Mouse (Mus musculus) G1E (cell line): ENCODE measurements around the gene Abca17. TPM values are rescaled to one million over a fixed set of nuclear protein-coding genes. Genes with fewer than 3 reads are reported as not detected.
A peak's percentile ranks its signal among the peaks of the same experiment; 100 is the strongest.

Experiments
- ATAC-seq: 2 replicates; pipeline ENCODE4 v1.8.0; 2016; ENCODE audit warnings: mild to moderate bottlenecking; ENCODE audit not compliant: insufficient number of reproducible peaks, poor library complexity, low FRiP score, severe bottlenecking; ENCODE audit errors: extremely low read depth
- DNase-seq: peaks from one replicate; pipeline ENCODE4 v3.0.0; 2012; ENCODE audit warnings: low spot score
- H3K27me3 ChIP-seq: 2 replicates; pipeline ENCODE4 v1.6.1; 2012; ENCODE audit warnings: mild to moderate bottlenecking, low read length, inconsistent platforms; ENCODE audit not compliant: insufficient read depth
- H3K36me3 ChIP-seq: replicated peaks from 2 replicates; pipeline ENCODE3; 2012; ENCODE audit warnings: mild to moderate bottlenecking, inconsistent platforms
- H3K4me1 ChIP-seq: 2 replicates; pipeline ENCODE4 v1.6.1; 2012; ENCODE audit warnings: low read depth, low read length, inconsistent platforms, mixed read lengths; ENCODE audit not compliant: insufficient read depth
- H3K4me3 ChIP-seq: 2 replicates; pipeline ENCODE4 v1.5.1; 2012; ENCODE audit warnings: low read depth, mild to moderate bottlenecking, inconsistent platforms, low read length, moderate library complexity, mixed read lengths
- H3K9me3 ChIP-seq: replicated peaks from 2 replicates; pipeline ENCODE4 v1.6.1; 2012; ENCODE audit warnings: inconsistent platforms
- CTCF ChIP-seq: IDR thresholded peaks from 2 replicates; pipeline ENCODE4 v1.5.1; 2012; ENCODE audit warnings: low read depth, low read length, inconsistent platforms, mixed read lengths
- GATA1 ChIP-seq: IDR thresholded peaks from 2 replicates; pipeline ENCODE4 v1.6.1; 2012; ENCODE audit warnings: borderline replicate concordance, low read length, inconsistent platforms, mixed read lengths
- GATA2 ChIP-seq: IDR thresholded peaks from 2 replicates; pipeline ENCODE4 v1.6.1; 2012; ENCODE audit warnings: low read depth, low read length, inconsistent platforms, borderline replicate concordance
- POLR2AphosphoS5 ChIP-seq: IDR thresholded peaks from 2 replicates; pipeline ENCODE4 v1.6.1; 2012; ENCODE audit warnings: low read depth, low read length, inconsistent platforms; ENCODE audit not compliant: insufficient replicate concordance
- TAL1 ChIP-seq: conservative IDR thresholded peaks from 2 replicates; pipeline ENCODE4 v1.6.1; 2012; ENCODE audit warnings: low read depth, low read length, inconsistent platforms, mixed read lengths
- polyA plus RNA-seq: library from polyadenylated mRNA; stranded (reverse); fragments of >175 nt; gene quantifications from 2 replicates; pipeline ENCODE4 v1.2.3, GENCODE M21; 2012
- total RNA-seq, 2 experiments: library from RNA; stranded (forward) in 1 of 2; stranded (reverse) in 1 of 2; fragments of 200-1000 nt in 1 of 2; fragments of >200 nt in 1 of 2; fragmentation: Nextera tagmentation in 1 of 2; gene quantifications; 2 replicates each; pipeline ENCODE4 v1.2.3; 2014 to 2017

Gene Abca17
- total RNA-seq (2014; fragmentation: Nextera tagmentation) (not detected in 2 replicates), total RNA-seq (2017) (under 0.01 and 0.12 TPM in 2 replicates), polyA plus RNA-seq (not detected in 2 replicates)

DNA sequence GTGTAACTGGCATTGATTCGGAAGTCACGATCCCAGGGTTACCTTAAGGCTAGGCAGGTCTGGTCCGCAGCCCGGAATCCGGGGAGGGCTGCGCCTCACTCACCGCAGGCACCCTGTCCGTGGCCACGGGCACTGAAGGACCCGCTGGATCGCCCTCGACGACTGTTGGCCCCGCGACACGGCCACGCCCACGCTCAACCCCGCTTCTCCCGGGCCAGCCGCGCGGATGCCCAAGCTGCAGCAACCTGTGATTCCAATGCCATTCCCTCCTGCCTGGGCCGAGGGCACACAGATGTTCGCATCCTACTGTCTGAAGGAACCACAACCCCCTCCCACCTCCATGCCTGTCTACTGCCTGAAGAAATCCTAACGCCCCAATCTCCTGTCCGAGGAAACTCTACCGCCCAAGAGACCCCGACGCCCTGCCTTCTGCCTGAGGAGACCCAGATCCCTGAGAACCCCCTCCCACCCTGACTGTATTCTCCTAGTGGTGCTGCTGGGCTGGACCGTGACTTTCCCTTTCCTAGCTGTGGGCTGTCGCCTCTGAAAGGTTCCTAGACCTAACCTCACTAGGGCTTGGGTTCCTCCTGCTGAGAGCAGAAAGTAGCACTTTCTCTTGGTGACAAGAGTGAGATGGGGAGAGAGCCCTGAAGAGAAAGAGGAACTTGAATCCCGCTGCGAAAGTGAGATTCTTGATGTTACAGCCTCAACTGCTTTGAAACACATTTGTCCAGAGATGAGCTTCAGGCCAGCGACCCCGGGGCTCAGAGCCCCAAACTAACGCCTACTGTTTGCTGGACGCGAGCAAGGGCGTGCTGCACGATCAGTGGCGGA lies at the start of gene Abca17:
Gene Abca17, minus strand, starts transcription at position 143 of the 834 bp plus-strand sequence.
- H3K4me1 ChIP-seq, result peaks cover 54% of the 10 kb centered on the region
- H3K27me3 ChIP-seq, result peaks cover 9% of the 10 kb centered on the region
- DNase-seq (peak; percentile 25), ATAC-seq (no peak)
- peak within 1 kb of the TSS; percentile 84 for H3K4me3 ChIP-seq
- H3K36me3 ChIP-seq, result peaks cover 13% of the 10 kb centered on the region
- H3K9me3 ChIP-seq, result no peaks in the 10 kb centered on the region
- TF ChIP-seq POLR2AphosphoS5 (no peak), GATA2 (no peak), CTCF (no peak), GATA1 (no peak), TAL1 (no peak)

GRCm38 (mm10) chr17:24394456-24394855 lies 43.6 kb upstream of the Abca17 start:
- no peaks in the 10 kb centered on the region for H3K9me3 ChIP-seq
- TF ChIP-seq GATA1 (no peak), TAL1 (no peak), GATA2 (no peak), CTCF (no peak), POLR2AphosphoS5 (no peak)
- H3K4me3 ChIP-seq, result no peak overlapping the region
- no peaks in the 10 kb centered on the region for H3K27me3 ChIP-seq
- DNase-seq (no peak), ATAC-seq (no peak)
- peaks cover 5% of the 10 kb centered on the region; the same call in 1 of the 2 replicates for H3K4me1 ChIP-seq
- H3K36me3 ChIP-seq, result peaks cover 90% of the 10 kb centered on the region

DNA sequence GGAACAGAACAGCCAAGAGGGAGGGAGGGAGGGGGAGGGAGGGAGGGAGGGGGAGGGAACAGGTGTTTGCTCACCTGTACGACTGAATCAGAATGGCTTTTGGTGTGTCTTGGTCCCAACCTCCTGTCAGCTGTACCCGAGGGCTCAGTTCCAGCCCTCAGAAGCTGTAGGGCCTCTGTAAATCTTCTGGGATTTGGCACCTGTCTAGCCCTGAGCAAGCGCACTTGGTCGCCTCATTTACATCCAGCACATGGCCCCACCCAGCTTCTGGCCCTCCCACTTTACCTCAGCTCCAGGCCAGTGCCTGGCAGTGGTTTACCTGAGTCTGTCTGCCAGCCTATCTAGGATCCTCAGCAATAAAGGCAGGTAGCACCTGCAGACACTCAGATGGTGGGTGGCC lies 42.7 kb upstream of the Abca17 start:
- Histone ChIP-seq H3K27me3 (no peaks in the 10 kb centered on the region), H3K4me3 (no peak overlapping the region), H3K9me3 (no peaks in the 10 kb centered on the region), H3K4me1 (peaks cover 5% of the 10 kb centered on the region; the same call in 1 of the 2 replicates), H3K36me3 (peaks cover 90% of the 10 kb centered on the region)
- TF ChIP-seq TAL1 (no peak), GATA2 (no peak), POLR2AphosphoS5 (no peak), GATA1 (no peak), CTCF (no peak)
- DNase-seq (no peak), ATAC-seq (no peak)

- no peak for TF ChIP-seq CTCF
- no peak for TF ChIP-seq GATA2
- TF ChIP-seq GATA1, result no peak
- TF ChIP-seq POLR2AphosphoS5, result no peak
- TF ChIP-seq TAL1, result no peak
- Histone ChIP-seq H3K27me3 (no peaks in the 10 kb centered on the region), H3K36me3 (peaks cover 88% of the 10 kb centered on the region), H3K4me3 (no peak overlapping the region), H3K4me1 (no peaks in the 10 kb centered on the region), H3K9me3 (no peaks in the 10 kb centered on the region; the same call in 1 of the 2 replicates)
- ATAC-seq (no peak), DNase-seq (no peak)
These were observed 40.3 kb upstream of the Abca17 start for GRCm38 (mm10) chr17:24391149-24391548.

DNA sequence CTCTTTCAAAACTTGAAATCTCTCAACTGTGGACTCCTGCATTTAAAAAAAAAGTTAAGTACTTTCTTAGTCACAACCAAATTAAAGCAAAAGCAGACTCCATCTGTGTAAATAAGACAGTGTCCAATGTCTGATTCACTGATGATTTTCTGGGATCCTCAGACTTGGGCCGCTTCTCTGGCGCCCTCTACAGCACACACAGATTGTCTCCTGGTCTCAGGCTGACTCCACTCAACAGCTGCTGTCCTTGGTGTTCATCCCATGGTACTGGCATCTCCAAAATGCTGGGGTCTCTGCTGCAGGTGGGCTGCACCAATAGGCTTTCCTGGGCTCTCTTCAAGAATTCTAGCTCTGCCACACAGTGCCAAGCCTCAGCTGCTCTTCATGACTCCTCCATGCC lies 39.0 kb upstream of the Abca17 start:
- ATAC-seq, result no peak
- H3K4me3 ChIP-seq, result no peak overlapping the region
- DNase-seq, result no peak
- H3K4me1 ChIP-seq, result no peaks in the 10 kb centered on the region
- no peaks in the 10 kb centered on the region; the same call in 1 of the 2 replicates for H3K9me3 ChIP-seq
- H3K27me3 ChIP-seq, result no peaks in the 10 kb centered on the region
- peaks cover 91% of the 10 kb centered on the region for H3K36me3 ChIP-seq
- no peak for TF ChIP-seq TAL1
- no peak for TF ChIP-seq GATA2
- no peak for TF ChIP-seq GATA1
- TF ChIP-seq CTCF, result no peak
- no peak for TF ChIP-seq POLR2AphosphoS5

DNA sequence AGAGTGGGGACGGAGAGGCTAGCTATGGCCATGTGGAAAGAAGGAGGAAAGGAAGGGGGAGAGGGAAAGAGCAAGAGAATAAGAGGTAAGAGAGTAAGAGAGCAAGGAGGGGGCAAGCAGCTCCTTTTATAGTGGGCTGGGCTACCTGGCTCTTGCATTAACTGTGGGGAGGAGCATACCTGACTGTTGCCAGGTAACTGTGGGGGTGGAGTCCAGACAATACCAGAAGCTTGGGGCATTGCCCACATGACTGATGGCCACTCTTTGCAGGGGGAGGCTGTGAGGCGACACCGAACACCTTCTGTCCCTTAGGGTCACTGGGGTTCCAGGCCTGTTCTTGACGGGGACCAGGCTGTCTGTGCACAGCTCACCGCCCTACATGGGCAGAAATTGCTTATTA lies 37.8 kb upstream of the Abca17 start:
- Histone ChIP-seq H3K36me3 (peaks cover 95% of the 10 kb centered on the region), H3K9me3 (no peaks in the 10 kb centered on the region; the same call in 1 of the 2 replicates), H3K4me1 (no peaks in the 10 kb centered on the region), H3K27me3 (no peaks in the 10 kb centered on the region), H3K4me3 (no peak overlapping the region)
- ATAC-seq (no peak), DNase-seq (no peak)
- TF ChIP-seq GATA1, result no peak
- no peak for TF ChIP-seq POLR2AphosphoS5
- TF ChIP-seq TAL1, result no peak
- no peak for TF ChIP-seq GATA2
- no peak for TF ChIP-seq CTCF

DNA sequence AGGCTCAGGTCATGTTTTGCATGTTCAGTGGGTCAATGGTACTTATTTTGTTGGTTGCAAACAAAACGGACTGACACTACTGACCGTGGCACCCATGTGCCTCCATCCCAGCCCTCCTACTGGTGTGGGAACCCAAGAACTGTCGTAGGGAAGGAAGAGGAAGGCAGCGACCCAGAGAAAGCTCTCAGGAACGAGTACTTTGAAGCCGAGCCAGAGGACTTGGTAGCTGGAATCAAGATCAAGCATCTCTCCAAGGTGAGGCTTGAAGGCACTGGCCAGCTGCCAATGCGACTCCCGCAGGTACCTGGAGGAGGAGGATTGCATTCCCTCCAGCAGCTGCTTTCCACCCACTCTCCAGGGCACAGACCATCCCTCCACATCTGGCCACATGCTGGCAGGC lies 32.9 kb upstream of the Abca17 start:
- Histone ChIP-seq H3K4me1 (no peaks in the 10 kb centered on the region), H3K4me3 (no peak overlapping the region), H3K9me3 (no peaks in the 10 kb centered on the region; the same call in 1 of the 2 replicates), H3K27me3 (no peaks in the 10 kb centered on the region), H3K36me3 (peaks cover 89% of the 10 kb centered on the region)
- DNase-seq (no peak), ATAC-seq (no peak)
- no peak for TF ChIP-seq TAL1
- TF ChIP-seq GATA1, result no peak
- no peak for TF ChIP-seq GATA2
- TF ChIP-seq CTCF, result no peak
- no peak for TF ChIP-seq POLR2AphosphoS5
